Mouse (Mus musculus): ENCODE measurements around the gene Tnfsf14. TPM values are rescaled to one million over a fixed set of nuclear protein-coding genes. Genes with fewer than 3 reads are reported as not detected.

Tnfsf14 gene
- polyA plus RNA-seq, 1 experiment from 2014 or later: not detected

DNA sequence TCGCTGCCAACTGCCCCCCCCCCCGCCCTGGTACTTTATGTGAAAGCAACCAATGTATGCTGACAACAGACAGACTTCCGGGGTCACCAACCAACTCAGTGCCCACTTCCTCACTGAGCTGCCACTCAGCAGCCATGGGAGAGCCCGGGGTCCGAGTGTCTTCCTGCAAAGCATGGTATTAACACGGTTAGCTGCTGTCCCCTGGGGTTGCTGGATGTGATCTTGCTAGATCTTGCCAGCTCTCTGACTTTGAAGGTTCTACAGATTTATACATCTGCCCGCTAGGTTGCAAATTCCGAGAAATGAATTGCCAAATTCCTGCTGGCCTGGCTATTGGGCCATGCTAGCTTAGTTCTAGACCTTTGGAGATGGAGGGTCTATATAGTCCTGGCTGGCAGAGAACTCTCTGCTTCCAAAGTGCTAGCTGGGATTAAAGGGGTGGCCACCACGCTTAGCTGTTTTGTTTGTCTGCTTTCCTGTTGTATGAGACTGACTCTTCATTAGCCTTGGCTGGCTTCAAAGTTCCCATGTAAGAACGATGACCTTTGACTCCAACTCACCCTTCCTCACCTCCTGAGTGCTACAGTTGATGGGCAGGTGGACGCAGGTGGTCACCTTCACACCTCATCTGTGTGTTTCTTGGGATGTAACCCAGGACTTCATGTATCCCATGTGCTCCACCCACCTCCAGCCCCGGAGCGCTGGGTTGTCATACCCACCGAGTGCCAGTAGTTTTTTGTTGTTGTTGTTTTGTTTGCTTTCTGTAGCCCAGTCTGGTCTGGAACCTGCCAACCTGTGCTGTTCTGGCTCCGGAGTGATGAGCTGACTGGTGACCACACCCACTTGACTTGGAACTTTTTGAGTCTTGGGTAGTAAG lies 36.1 kb upstream of the Tnfsf14 start:
- 0 out of 2 replicates have a peak, but pooled peaks cover 2% of the 10 kb centered on the region for H3K27me3 ChIP-seq (replicated peaks; ENCODE audit: control insufficient read depth, insufficient read depth, low read length)
- H3K9me3 ChIP-seq (ENCODE audit: control insufficient read depth, low read length): no peaks in the 10 kb centered on the region
- H3K4me2 ChIP-seq (ENCODE audit: low read length): no peak overlapping the region
- H3K4me3 ChIP-seq (ENCODE audit: low read depth, low read length): no peak overlapping the region
- no peak for ATAC-seq (replicated peaks; ENCODE audit: low FRiP score, low TSS enrichment, low read depth)
- WGBS: 79% methylated on average over 15 of the region's 15 CpGs
- no peak overlapping the region for H3K9ac ChIP-seq (ENCODE audit: low read length)
- no peak overlapping the region for H3K27ac ChIP-seq (ENCODE audit: low read depth)
- DNase-seq (ENCODE audit: low spot score): no peak
- peaks cover 10% of the 10 kb centered on the region; the same call in 1 of the 2 replicates for H3K36me3 ChIP-seq (ENCODE audit: control insufficient read depth, insufficient read depth, low read length)
- H3K4me1 ChIP-seq (replicated peaks; ENCODE audit: control insufficient read depth, insufficient read depth, low read length): 0 out of 2 replicates have a peak, but pooled peaks cover 8% of the 10 kb centered on the region

DNA sequence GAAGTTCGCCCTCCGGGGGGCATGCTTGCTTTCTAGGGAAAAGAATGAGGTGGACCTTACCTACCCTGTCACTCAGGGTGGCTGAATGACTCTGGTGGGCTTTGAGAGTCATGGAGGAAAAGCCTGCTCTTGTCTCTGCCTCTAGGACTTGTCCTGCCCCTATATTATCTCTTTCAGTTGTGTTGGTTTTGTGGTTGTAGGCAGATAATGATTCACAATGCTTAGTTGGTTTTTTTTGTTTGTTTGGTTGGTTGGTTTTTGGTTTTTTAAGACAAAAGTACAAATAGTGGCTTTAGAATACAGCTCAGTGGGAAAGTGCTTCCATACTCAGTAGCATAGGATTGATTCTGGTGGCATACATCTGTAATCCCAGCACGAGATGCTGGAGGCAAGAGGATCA lies 34.9 kb upstream of the Tnfsf14 start:
- 0 out of 2 replicates have a peak, but pooled peaks cover 8% of the 10 kb centered on the region for H3K4me1 ChIP-seq (replicated peaks; ENCODE audit: control insufficient read depth, insufficient read depth, low read length)
- H3K9ac ChIP-seq (ENCODE audit: low read length): no peak overlapping the region
- 0 out of 2 replicates have a peak, but pooled peaks cover 4% of the 10 kb centered on the region for H3K27me3 ChIP-seq (replicated peaks; ENCODE audit: control insufficient read depth, insufficient read depth, low read length)
- DNase-seq (ENCODE audit: low spot score): no peak
- ATAC-seq (replicated peaks; ENCODE audit: low FRiP score, low TSS enrichment, low read depth): no peak
- H3K9me3 ChIP-seq (ENCODE audit: control insufficient read depth, low read length): no peaks in the 10 kb centered on the region
- H3K4me3 ChIP-seq (ENCODE audit: low read depth, low read length): no peak overlapping the region
- H3K27ac ChIP-seq (ENCODE audit: low read depth): no peak overlapping the region
- no peak overlapping the region for H3K4me2 ChIP-seq (ENCODE audit: low read length)
- WGBS: 70% methylated on average over 3 of the region's 3 CpGs
- no peaks in the 10 kb centered on the region for H3K36me3 ChIP-seq (ENCODE audit: control insufficient read depth, insufficient read depth, low read length)

DNA sequence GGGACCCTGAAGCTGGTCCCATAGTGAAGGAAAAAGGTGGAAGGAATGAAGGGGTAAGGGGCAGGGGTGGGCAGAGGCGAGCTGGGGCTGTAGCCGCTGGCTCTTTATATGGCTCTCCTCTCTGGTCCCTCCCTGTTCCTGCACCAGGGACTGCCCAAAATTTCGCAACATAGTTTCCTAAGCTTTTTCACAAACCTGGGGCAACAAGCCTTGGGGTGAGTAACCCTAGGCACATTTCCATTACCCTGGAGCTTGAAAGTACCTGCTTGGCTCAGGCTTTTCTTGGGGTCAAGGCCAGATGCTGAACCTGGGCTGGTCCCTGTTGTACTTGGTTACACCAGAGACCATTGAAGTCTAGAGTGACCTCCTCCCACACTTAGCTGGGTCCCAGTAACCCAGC lies 34.0 kb upstream of the Tnfsf14 start, which contains the start of gene C3:
TSS of gene C3 (minus strand) at position 123 of the 400 bp plus-strand sequence.
- Histone ChIP-seq H3K36me3 (ENCODE audit: control insufficient read depth, insufficient read depth, low read length) (no peaks in the 10 kb centered on the region), H3K4me1 (replicated peaks; ENCODE audit: control insufficient read depth, insufficient read depth, low read length) (0 out of 2 replicates have a peak, but pooled peaks cover 5% of the 10 kb centered on the region), H3K4me2 (ENCODE audit: low read length) (no peak within 1 kb of the TSS), H3K27me3 (replicated peaks; ENCODE audit: control insufficient read depth, insufficient read depth, low read length) (0 out of 2 replicates have a peak, but pooled peaks cover 4% of the 10 kb centered on the region), H3K27ac (ENCODE audit: low read depth) (no peak within 1 kb of the TSS), H3K9ac (ENCODE audit: low read length) (no peak within 1 kb of the TSS), H3K9me3 (ENCODE audit: control insufficient read depth, low read length) (no peaks in the 10 kb centered on the region), H3K4me3 (ENCODE audit: low read depth, low read length) (no peak within 1 kb of the TSS)
- ATAC-seq (replicated peaks; ENCODE audit: low FRiP score, low TSS enrichment, low read depth) (no peak), DNase-seq (ENCODE audit: low spot score) (no peak)
- 78% methylated on average over 3 of the region's 3 CpGs for WGBS

DNA sequence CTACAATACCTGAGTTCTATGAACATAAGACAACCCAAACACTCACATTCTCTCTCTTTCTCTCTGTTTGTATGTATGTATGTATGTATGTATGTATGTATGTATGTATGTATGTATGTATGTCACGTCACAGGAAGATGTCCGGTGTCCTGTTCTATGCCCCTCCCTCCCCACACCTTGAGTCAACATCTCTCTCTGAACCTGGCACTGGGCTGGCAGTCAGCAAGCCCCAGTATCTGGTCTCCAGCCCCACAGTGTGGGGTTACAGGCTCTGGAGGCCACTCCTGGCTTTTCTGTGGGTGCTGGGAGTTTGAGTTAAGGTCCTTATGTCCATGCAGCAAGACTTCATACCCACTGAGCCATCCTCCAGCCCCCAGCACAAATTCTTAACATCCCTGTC lies 33.5 kb upstream of the Tnfsf14 start:
- ATAC-seq (replicated peaks; ENCODE audit: low FRiP score, low TSS enrichment, low read depth): no peak
- Histone ChIP-seq H3K9ac (ENCODE audit: low read length) (no peak overlapping the region), H3K4me1 (replicated peaks; ENCODE audit: control insufficient read depth, insufficient read depth, low read length) (0 out of 2 replicates have a peak, but pooled peaks cover 4% of the 10 kb centered on the region), H3K4me2 (ENCODE audit: low read length) (no peak overlapping the region), H3K27me3 (replicated peaks; ENCODE audit: control insufficient read depth, insufficient read depth, low read length) (0 out of 2 replicates have a peak, but pooled peaks cover 4% of the 10 kb centered on the region), H3K4me3 (ENCODE audit: low read depth, low read length) (no peak overlapping the region), H3K9me3 (ENCODE audit: control insufficient read depth, low read length) (no peaks in the 10 kb centered on the region), H3K27ac (ENCODE audit: low read depth) (no peak overlapping the region), H3K36me3 (ENCODE audit: control insufficient read depth, insufficient read depth, low read length) (no peaks in the 10 kb centered on the region)
- no peak for DNase-seq (ENCODE audit: low spot score)
- WGBS: 89% methylated on average over 2 of the region's 2 CpGs

DNA sequence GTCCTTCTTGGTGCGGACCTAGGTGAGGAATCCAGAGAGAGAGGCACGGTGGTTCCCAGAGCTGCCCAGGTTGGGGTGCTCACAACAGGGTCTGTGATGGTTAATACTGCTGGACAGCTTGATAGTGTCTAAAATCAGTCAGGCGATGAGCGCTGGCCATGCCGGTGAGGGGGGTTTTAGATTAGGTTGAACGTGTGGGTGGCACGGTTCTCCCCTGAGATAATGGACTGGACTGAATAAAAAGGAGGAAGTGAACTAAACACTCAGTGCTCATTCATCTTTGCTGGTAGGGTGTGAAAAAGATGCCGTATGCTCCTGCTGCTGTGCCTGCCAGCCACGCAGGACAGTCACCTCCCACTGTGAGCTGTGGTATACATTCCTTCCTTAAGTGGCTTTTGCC lies 29.3 kb upstream of the Tnfsf14 start:
- no peaks in the 10 kb centered on the region for H3K36me3 ChIP-seq (ENCODE audit: control insufficient read depth, insufficient read depth, low read length)
- H3K4me3 ChIP-seq (ENCODE audit: low read depth, low read length): no peak overlapping the region
- DNase-seq (ENCODE audit: low spot score): no peak
- H3K4me1 ChIP-seq (replicated peaks; ENCODE audit: control insufficient read depth, insufficient read depth, low read length): no peaks in the 10 kb centered on the region
- no peak overlapping the region for H3K4me2 ChIP-seq (ENCODE audit: low read length)
- H3K9ac ChIP-seq (ENCODE audit: low read length): no peak overlapping the region
- H3K9me3 ChIP-seq (ENCODE audit: control insufficient read depth, low read length): no peaks in the 10 kb centered on the region
- H3K27me3 ChIP-seq (replicated peaks; ENCODE audit: control insufficient read depth, insufficient read depth, low read length): 0 out of 2 replicates have a peak, but pooled peaks cover 4% of the 10 kb centered on the region
- WGBS: 81% methylated on average over 9 of the region's 9 CpGs
- no peak for ATAC-seq (replicated peaks; ENCODE audit: low FRiP score, low TSS enrichment, low read depth)
- no peak overlapping the region for H3K27ac ChIP-seq (ENCODE audit: low read depth)

DNA sequence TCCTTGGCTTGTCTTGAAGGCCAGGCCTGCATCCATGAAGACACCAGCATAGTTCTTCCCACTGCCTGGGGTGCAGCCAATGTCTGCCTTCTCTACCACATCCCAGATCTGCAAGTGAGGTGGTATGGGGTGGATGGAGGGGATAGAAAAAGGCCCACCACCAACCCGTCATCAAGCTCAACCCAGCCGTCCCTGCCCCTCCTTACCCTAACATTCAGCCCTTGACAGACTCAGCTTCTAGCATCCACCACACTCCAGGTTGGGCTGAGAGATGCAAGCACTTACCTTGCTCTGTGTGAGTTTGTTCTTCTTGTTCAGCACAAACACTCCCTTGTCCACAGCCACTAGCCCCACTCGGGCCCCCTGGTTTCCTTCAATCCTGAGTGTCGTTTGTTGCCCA lies 27.9 kb upstream of the Tnfsf14 start:
- Histone ChIP-seq H3K4me2 (ENCODE audit: low read length) (no peak overlapping the region), H3K36me3 (ENCODE audit: control insufficient read depth, insufficient read depth, low read length) (no peaks in the 10 kb centered on the region), H3K27me3 (replicated peaks; ENCODE audit: control insufficient read depth, insufficient read depth, low read length) (0 out of 2 replicates have a peak, but pooled peaks cover 4% of the 10 kb centered on the region), H3K27ac (ENCODE audit: low read depth) (no peak overlapping the region), H3K9ac (ENCODE audit: low read length) (no peak overlapping the region), H3K9me3 (ENCODE audit: control insufficient read depth, low read length) (no peaks in the 10 kb centered on the region), H3K4me1 (replicated peaks; ENCODE audit: control insufficient read depth, insufficient read depth, low read length) (no peaks in the 10 kb centered on the region), H3K4me3 (ENCODE audit: low read depth, low read length) (no peak overlapping the region)
- DNase-seq (ENCODE audit: low spot score) (no peak), ATAC-seq (replicated peaks; ENCODE audit: low FRiP score, low TSS enrichment, low read depth) (no peak)
- WGBS: 61% methylated on average over 4 of the region's 4 CpGs

DNA sequence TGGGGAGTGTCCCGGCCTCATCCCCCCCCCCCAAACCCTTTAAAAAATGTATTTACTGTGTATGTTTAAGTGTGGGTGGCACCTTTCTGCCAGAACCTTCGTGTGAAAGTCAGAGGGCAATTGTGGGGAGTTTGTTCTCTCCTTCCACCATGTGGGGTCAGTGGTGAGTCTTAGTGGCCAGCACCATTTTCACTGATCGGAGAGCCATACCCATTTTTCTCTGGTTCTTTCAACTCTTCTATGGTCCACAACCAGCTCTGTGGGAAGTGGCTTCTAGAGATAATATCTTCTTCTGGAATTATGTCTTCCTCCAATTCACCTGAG lies 25.9 kb upstream of the Tnfsf14 start:
- Histone ChIP-seq H3K9ac (ENCODE audit: low read length) (no peak overlapping the region), H3K4me2 (ENCODE audit: low read length) (no peak overlapping the region), H3K4me1 (replicated peaks; ENCODE audit: control insufficient read depth, insufficient read depth, low read length) (no peaks in the 10 kb centered on the region), H3K27ac (ENCODE audit: low read depth) (no peak overlapping the region), H3K36me3 (ENCODE audit: control insufficient read depth, insufficient read depth, low read length) (no peaks in the 10 kb centered on the region), H3K27me3 (replicated peaks; ENCODE audit: control insufficient read depth, insufficient read depth, low read length) (no peaks in the 10 kb centered on the region), H3K9me3 (ENCODE audit: control insufficient read depth, low read length) (no peaks in the 10 kb centered on the region), H3K4me3 (ENCODE audit: low read depth, low read length) (no peak overlapping the region)
- 22% methylated on average over 3 of the region's 3 CpGs for WGBS
- no peak for DNase-seq (ENCODE audit: low spot score)
- no peak for ATAC-seq (replicated peaks; ENCODE audit: low FRiP score, low TSS enrichment, low read depth)

DNA sequence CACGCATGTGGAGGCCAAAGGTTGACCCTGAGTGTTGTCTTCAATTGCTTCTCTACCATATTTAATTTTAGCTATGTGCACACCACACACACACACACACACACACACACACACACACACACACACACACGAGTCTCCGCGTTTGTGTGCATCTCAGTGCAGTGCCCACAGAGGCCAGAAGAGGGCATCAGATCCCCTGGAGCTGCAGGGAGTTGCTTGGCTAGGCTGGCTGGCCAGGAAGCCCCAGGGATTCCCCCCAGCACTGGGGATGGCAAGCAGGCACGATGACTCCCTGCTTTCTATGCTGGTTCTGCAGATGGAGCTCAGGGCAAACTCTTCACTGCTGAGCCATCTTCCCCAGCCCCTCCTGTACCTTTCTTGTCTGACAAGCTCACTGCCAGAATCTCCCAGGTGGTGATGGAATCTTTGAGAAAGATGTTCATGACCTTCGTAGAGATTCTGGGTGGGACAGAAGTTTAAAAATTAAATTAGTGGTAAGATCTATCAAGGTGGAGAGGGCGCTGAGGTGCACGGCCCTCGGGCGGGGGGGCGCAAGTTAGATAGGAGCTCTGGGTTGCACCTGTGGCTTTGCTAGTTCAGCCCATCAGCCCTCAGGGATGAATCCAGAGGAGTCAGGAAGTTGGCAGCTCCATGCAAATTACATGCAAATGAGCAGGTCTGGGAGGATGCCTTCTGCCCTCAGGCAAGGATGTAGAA lies 25.3 kb upstream of the Tnfsf14 start:
- no peak overlapping the region for H3K4me2 ChIP-seq (ENCODE audit: low read length)
- DNase-seq (ENCODE audit: low spot score): peak; percentile 89
- no peaks in the 10 kb centered on the region for H3K27me3 ChIP-seq (replicated peaks; ENCODE audit: control insufficient read depth, insufficient read depth, low read length)
- no peaks in the 10 kb centered on the region for H3K9me3 ChIP-seq (ENCODE audit: control insufficient read depth, low read length)
- H3K4me1 ChIP-seq (replicated peaks; ENCODE audit: control insufficient read depth, insufficient read depth, low read length): no peaks in the 10 kb centered on the region
- ATAC-seq (replicated peaks; ENCODE audit: low FRiP score, low TSS enrichment, low read depth): 0 out of 2 replicates have a peak, but pooled peaks have one; percentile 29
- H3K27ac ChIP-seq (ENCODE audit: low read depth): no peak overlapping the region
- no peaks in the 10 kb centered on the region for H3K36me3 ChIP-seq (ENCODE audit: control insufficient read depth, insufficient read depth, low read length)
- no peak overlapping the region for H3K4me3 ChIP-seq (ENCODE audit: low read depth, low read length)
- no peak overlapping the region for H3K9ac ChIP-seq (ENCODE audit: low read length)
- WGBS: 22% methylated on average over 11 of the region's 11 CpGs
